Mouse (Mus musculus) cerebellum, postnatal 25 days (tissue): ENCODE results near the gene Prl2c3.
"Not testable (repeated sequence)": the region's sequence is repeated elsewhere in the genome, so short reads cannot be mapped to it uniquely, and the experiment has no call there.

ENCODE experiments used
- DNase-seq, 2 experiments: peaks; one replicate each; pipeline ENCODE4 v3.0.0; 2021; ENCODE audit warnings: mixed read lengths in 2 of 2

The Prl2c3 gene

GRCm38 (mm10) chr13:12799979-12800378 is at the start of gene Prl2c3:
Prl2c3 (minus strand) TSS chr13:12800079.
- not testable (repeated sequence) for DNase-seq

DNA sequence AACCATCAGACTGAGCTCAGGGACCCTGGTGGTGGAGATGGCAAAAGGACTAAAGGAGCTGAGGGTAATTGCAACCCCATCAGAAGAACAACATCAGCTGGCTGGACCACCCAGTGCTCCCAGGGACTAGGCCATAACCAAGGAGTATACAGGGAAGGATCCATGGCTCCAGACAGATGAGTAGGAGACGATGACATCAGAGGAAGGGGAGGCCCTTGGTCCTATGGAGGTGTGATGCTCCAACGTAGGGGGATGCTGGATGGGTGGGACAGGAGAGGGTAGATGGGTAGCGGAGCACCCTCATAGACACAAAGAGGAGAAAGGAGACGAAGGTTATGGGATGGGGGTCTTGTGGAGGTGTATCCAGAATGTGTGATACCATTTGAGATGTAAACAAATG is 48.4 kb upstream of the Prl2c3 start:
- not testable (repeated sequence) for DNase-seq

GRCm38 (mm10) chr13:12844701-12845100 is 44.8 kb upstream of the Prl2c3 start:
- DNase-seq, result not testable (repeated sequence)

GRCm38 (mm10) chr13:12837546-12837945 is 37.7 kb upstream of the Prl2c3 start:
- not testable (repeated sequence) for DNase-seq

- DNase-seq, result no peak
Measured at GRCm38 (mm10) chr13:12831769-12832168, 31.9 kb upstream of the Prl2c3 start.

GRCm38 (mm10) chr13:12829031-12829430 is 29.2 kb upstream of the Prl2c3 start:
- DNase-seq, result no peak

DNA sequence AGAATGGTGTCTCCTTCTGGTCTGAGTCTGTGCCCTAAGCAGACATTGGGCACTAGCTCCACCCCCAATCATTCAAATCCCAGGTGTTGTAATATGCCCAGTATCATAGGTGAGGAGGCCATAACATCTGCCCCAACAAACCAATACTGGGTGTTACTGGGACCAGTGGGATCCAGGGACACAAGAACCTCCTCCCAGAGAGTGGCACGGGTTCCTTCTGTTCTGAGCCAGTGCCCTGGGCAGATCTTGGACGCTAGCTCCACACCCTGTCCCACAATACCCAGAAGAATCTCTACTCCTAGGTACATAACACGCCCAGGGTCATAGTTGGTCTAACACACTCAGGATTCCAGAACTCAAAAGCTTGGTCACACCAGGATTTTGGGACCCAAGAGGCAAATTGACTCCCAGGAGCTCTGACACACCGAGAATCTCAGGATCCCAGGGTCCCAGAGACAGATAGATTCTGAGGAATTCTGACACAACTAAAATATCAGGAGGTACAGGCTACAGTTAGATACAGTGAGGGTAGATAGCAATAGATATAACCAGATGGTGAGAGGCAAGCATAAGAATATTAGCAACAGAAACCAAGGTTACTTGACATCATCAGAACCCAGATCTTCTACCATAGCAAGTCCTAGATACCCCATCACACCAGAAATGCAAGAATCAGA is 24.8 kb upstream of the Prl2c3 start:
- not testable (repeated sequence) for DNase-seq

- DNase-seq, result not testable (repeated sequence)
Measured at GRCm38 (mm10) chr13:12813734-12814424, 14.0 kb upstream of the Prl2c3 start.

DNA sequence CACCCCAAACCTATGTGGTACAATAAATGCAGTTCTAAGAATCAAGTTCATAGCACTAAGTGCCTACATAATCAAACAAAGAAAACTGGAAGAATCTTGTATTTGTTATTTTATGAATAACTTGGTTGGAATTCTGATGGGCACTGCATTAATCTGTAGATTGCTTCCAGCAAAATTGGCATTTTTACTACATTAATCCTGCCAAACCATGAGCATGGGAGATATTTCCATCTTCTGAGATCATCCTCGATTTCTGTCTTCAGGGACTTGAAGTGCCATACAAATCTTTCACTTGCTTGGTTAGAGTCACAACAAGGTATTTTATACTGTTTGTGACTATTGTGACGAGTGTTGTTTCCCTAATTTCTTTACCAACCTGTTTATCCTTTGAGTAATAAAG is 9.7 kb upstream of the Prl2c3 start:
- DNase-seq, result no peak

- not testable (repeated sequence) for DNase-seq
Measured at GRCm38 (mm10) chr13:12808793-12809512, 9.1 kb upstream of the Prl2c3 start.

- not testable (repeated sequence) for DNase-seq
Measured at GRCm38 (mm10) chr13:12806496-12806895, 6.6 kb upstream of the Prl2c3 start.

- DNase-seq, result not testable (repeated sequence)
Measured at GRCm38 (mm10) chr13:12769442-12770091, 30.3 kb downstream of the Prl2c3 start.
